Mouse (Mus musculus) kidney, embryonic 16.5 days (tissue): Measurements from ENCODE around the gene Prdm1. TPM values are rescaled to one million over a fixed set of nuclear protein-coding genes. Genes with fewer than 3 reads are reported as not detected.

ENCODE experiments used
- ATAC-seq: fragments of 200-750 bp; cut with Nextera tagmentation; 2 replicates; pipeline ENCODE4 v1.8.0; 2017; ENCODE audit warnings: moderate TSS enrichment; ENCODE audit not compliant: low FRiP score, low TSS enrichment
- H3K27ac ChIP-seq: fragments of 300-500 bp; sonication (generic); 2 replicates; pipeline ENCODE4 v1.5.1; 2014; ENCODE audit warnings: low read length
- H3K27me3 ChIP-seq: fragments of 300-500 bp; sonication (generic); 2 replicates; pipeline ENCODE4 v1.6.1; 2014; ENCODE audit warnings: low read length, control low read depth, mixed read lengths; ENCODE audit not compliant: insufficient read depth
- H3K36me3 ChIP-seq: fragments of 300-500 bp; sonication (generic); 2 replicates; pipeline ENCODE4 v1.6.1; 2014; ENCODE audit warnings: low read length, control low read depth, mixed read lengths; ENCODE audit not compliant: insufficient read depth
- H3K4me1 ChIP-seq: fragments of 300-500 bp; sonication (generic); 2 replicates; pipeline ENCODE4 v1.6.1; 2014; ENCODE audit warnings: low read length, control low read depth, mixed read lengths; ENCODE audit not compliant: insufficient read depth
- H3K4me2 ChIP-seq: fragments of 300-500 bp; sonication (generic); replicated peaks from 2 replicates; pipeline ENCODE4 v1.6.1; 2014; ENCODE audit warnings: low read depth, low read length
- H3K4me3 ChIP-seq: fragments of 300-500 bp; sonication (generic); 2 replicates; pipeline ENCODE4 v1.5.1; 2014; ENCODE audit warnings: mild to moderate bottlenecking, low read length
- H3K9ac ChIP-seq: fragments of 300-500 bp; sonication (generic); replicated peaks from 2 replicates; pipeline ENCODE4 v1.6.1; 2014; ENCODE audit warnings: low read length
- H3K9me3 ChIP-seq: fragments of 300-500 bp; sonication (generic); 2 replicates; pipeline ENCODE4 v1.6.1; 2016; ENCODE audit warnings: low read length, control low read depth
- WGBS: fragments of 180-500 bp; shearing (Covaris S2); extraction: QIAGEN DNeasy Blood & Tissue Kit; methylation state at CpG from one replicate; pipeline ENCODE4 v1.1.7; 2014; 5-methylcytosine and 5-hydroxymethylcytosine counted together
- polyA plus RNA-seq: library from polyadenylated mRNA; unstranded; fragments of >200 nt; fragmentation: Nextera tagmentation; extraction: Ambion mirVana; gene quantifications from 2 replicates; pipeline ENCODE4 v1.2.1, GENCODE M21; 2015

Prdm1 gene
- polyA plus RNA-seq, 1 experiment from 2014 or later: 2.9 TPM

GRCm38 (mm10) chr10:44461063-44461462 is 67.2 kb downstream of the Prdm1 start:
- WGBS: 87% methylated on average over 6 of the region's 6 CpGs
- Histone ChIP-seq H3K27ac (no peak overlapping the region), H3K9ac (no peak overlapping the region), H3K9me3 (no peaks in the 10 kb centered on the region), H3K4me2 (no peak overlapping the region), H3K4me3 (no peak overlapping the region), H3K36me3 (no peaks in the 10 kb centered on the region), H3K27me3 (peaks cover 45% of the 10 kb centered on the region), H3K4me1 (peaks cover 15% of the 10 kb centered on the region; the same call in 1 of the 2 replicates)
- ATAC-seq: no peak

- Histone ChIP-seq H3K9ac (no peak overlapping the region), H3K4me1 (peaks cover 12% of the 10 kb centered on the region; the same call in 1 of the 2 replicates), H3K9me3 (no peaks in the 10 kb centered on the region), H3K36me3 (no peaks in the 10 kb centered on the region), H3K4me2 (no peak overlapping the region), H3K4me3 (no peak overlapping the region), H3K27me3 (peaks cover 47% of the 10 kb centered on the region), H3K27ac (no peak overlapping the region)
- WGBS: 23% methylated on average over 6 of the region's 6 CpGs
- ATAC-seq: no peak
Observed at GRCm38 (mm10) chr10:44460095-44460810, 68.0 kb downstream of the Prdm1 start.

- Histone ChIP-seq H3K36me3 (no peaks in the 10 kb centered on the region), H3K27me3 (peaks cover 46% of the 10 kb centered on the region), H3K4me3 (peak overlapping the region; percentile 52; the same call in 1 of the 2 replicates), H3K4me2 (peak overlapping the region; percentile 90), H3K9ac (no peak overlapping the region), H3K27ac (no peak overlapping the region), H3K4me1 (peaks cover 12% of the 10 kb centered on the region; the same call in 1 of the 2 replicates), H3K9me3 (no peaks in the 10 kb centered on the region)
- WGBS: 10% methylated on average over 11 of the region's 11 CpGs
- no peak for ATAC-seq
Observed at GRCm38 (mm10) chr10:44459321-44460000, 68.8 kb downstream of the Prdm1 start.

- Histone ChIP-seq H3K4me2 (peak overlapping the region; percentile 90), H3K4me3 (peak overlapping the region; percentile 52), H3K36me3 (no peaks in the 10 kb centered on the region), H3K4me1 (peaks cover 12% of the 10 kb centered on the region; the same call in 1 of the 2 replicates), H3K9ac (peak overlapping the region; percentile 50), H3K27me3 (peaks cover 40% of the 10 kb centered on the region), H3K9me3 (no peaks in the 10 kb centered on the region), H3K27ac (no peak overlapping the region)
- ATAC-seq: peak; percentile 91
- WGBS: under 1% methylated on average over 54 of the region's 54 CpGs
Observed at GRCm38 (mm10) chr10:44458534-44459315, 69.6 kb downstream of the Prdm1 start.

GRCm38 (mm10) chr10:44457791-44458533 is 70.3 kb downstream of the Prdm1 start:
- H3K27me3 ChIP-seq: peaks cover 40% of the 10 kb centered on the region
- WGBS: under 1% methylated on average over 25 of the region's 25 CpGs
- H3K4me1 ChIP-seq: peaks cover 12% of the 10 kb centered on the region; the same call in 1 of the 2 replicates
- H3K9me3 ChIP-seq: no peaks in the 10 kb centered on the region
- ATAC-seq: no peak
- H3K4me3 ChIP-seq: peak overlapping the region; percentile 52
- no peak overlapping the region for H3K27ac ChIP-seq
- no peaks in the 10 kb centered on the region for H3K36me3 ChIP-seq
- peak overlapping the region; percentile 50 for H3K9ac ChIP-seq
- H3K4me2 ChIP-seq: peak overlapping the region; percentile 90

GRCm38 (mm10) chr10:44456757-44457595 is 71.3 kb downstream of the Prdm1 start:
- Histone ChIP-seq H3K9me3 (no peaks in the 10 kb centered on the region), H3K4me2 (peak overlapping the region; percentile 90), H3K36me3 (no peaks in the 10 kb centered on the region), H3K27ac (no peak overlapping the region), H3K9ac (peak overlapping the region; percentile 48; the same call in 1 of the 2 replicates), H3K27me3 (peaks cover 40% of the 10 kb centered on the region), H3K4me3 (peak overlapping the region; percentile 52), H3K4me1 (peaks cover 12% of the 10 kb centered on the region; the same call in 1 of the 2 replicates)
- 2% methylated on average over 31 of the region's 31 CpGs for WGBS
- ATAC-seq: no peak

GRCm38 (mm10) chr10:44454753-44455152 is 73.5 kb downstream of the Prdm1 start:
- H3K27me3 ChIP-seq: peaks cover 36% of the 10 kb centered on the region
- peaks cover 11% of the 10 kb centered on the region; the same call in 1 of the 2 replicates for H3K4me1 ChIP-seq
- no peaks in the 10 kb centered on the region for H3K9me3 ChIP-seq
- no peak overlapping the region for H3K27ac ChIP-seq
- H3K4me3 ChIP-seq: no peak overlapping the region
- no peak for ATAC-seq
- no peaks in the 10 kb centered on the region for H3K36me3 ChIP-seq
- H3K4me2 ChIP-seq: no peak overlapping the region; the same call in 1 of the 2 replicates
- 62% methylated on average over 4 of the region's 4 CpGs for WGBS
- no peak overlapping the region for H3K9ac ChIP-seq

- WGBS: 67% methylated on average over 2 of the region's 2 CpGs
- no peak overlapping the region for H3K4me2 ChIP-seq
- H3K36me3 ChIP-seq: no peaks in the 10 kb centered on the region
- H3K9ac ChIP-seq: no peak overlapping the region
- peaks cover 30% of the 10 kb centered on the region for H3K27me3 ChIP-seq
- no peaks in the 10 kb centered on the region for H3K9me3 ChIP-seq
- H3K4me3 ChIP-seq: no peak overlapping the region
- no peak for ATAC-seq
- peaks cover 8% of the 10 kb centered on the region; the same call in 1 of the 2 replicates for H3K4me1 ChIP-seq
- no peak overlapping the region for H3K27ac ChIP-seq
Observed at GRCm38 (mm10) chr10:44454111-44454510, 74.2 kb downstream of the Prdm1 start.
